Mouse (Mus musculus) gastrocnemius, adult 2 months (tissue): ENCODE results near the gene Ccdc124. TPM values are rescaled to one million over a fixed set of nuclear protein-coding genes. Genes with fewer than 3 reads are reported as not detected.
A peak's percentile ranks its signal among the peaks of the same experiment; 100 is the strongest.

ENCODE experiments used
- DNase-seq: peaks from one replicate; pipeline ENCODE4 v3.0.0; 2022
- H3K27ac ChIP-seq: fragments of 200-600 bp; 2 replicates; pipeline ENCODE4 v1.8.1; 2022; ENCODE audit warnings: mild to moderate bottlenecking
- H3K4me3 ChIP-seq: fragments of 200-600 bp; 2 replicates; pipeline ENCODE4 v1.8.1; 2022; ENCODE audit warnings: mild to moderate bottlenecking, moderate library complexity
- CTCF ChIP-seq: fragments of 200-600 bp; IDR thresholded peaks from 2 replicates; pipeline ENCODE4 v1.8.1; 2022; ENCODE audit warnings: antibody characterized with exemption, mild to moderate bottlenecking, moderate library complexity
- intact Hi-C: fragments of 180-260 bp; cut with DNase I; formaldehyde crosslinking; loops from one replicate; pipeline ENCODE4 v1.15.1; 2025
- total RNA-seq, 2 experiments: library from RNA; stranded (reverse); gene quantifications; 2 replicates each; pipeline ENCODE4 v1.2.3; 2021

The Ccdc124 gene
- total RNA-seq, 2 experiments from 2014 or later = 65.6 to 73.1 TPM

DNA sequence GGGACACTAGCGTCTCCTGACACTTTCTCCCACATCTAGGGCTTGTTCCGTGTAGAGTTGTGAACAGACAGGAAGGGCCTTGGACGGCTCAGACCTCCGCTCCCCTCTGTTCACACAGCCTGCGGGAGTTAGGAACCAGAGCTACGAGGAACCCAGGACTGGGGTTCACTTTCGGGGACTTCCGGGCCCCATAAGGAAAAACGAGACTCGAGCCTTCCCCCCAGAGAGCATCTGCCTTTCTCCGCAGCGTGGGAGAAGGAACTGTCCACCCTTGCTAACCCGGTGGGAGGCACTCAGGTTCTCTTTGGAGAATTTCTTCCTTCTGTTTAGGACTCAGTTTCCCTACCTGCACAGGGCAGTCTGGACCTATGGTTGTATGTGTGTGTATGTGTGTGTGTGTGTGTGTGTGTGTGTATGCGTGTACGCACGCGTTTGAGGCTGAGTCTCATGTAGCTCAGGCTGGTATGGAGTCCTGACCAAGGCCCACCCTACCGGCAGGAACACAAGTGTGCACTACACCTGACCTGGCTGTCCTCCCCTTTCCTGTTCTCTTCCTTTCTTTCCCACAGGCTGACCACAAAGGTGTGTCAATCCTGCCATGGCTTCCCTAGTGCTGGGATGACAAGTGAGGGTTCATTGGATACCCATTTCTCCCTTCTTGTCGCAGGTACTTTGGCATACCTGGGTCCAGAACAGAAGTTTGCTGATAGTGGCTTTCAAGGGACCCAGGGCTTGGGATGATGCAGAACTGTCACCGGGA is 19.3 kb upstream of the Ccdc124 start:
- Histone ChIP-seq H3K4me3 (peak overlapping the region; percentile 26), H3K27ac (no peak overlapping the region)
- intact Hi-C loops = loop anchor here (2.0 kb wide), 1 partner anchor 18 kb away; no protein-coding TSS in a partner anchor
- DNase-seq = no peak
- no peak for TF ChIP-seq CTCF

DNA sequence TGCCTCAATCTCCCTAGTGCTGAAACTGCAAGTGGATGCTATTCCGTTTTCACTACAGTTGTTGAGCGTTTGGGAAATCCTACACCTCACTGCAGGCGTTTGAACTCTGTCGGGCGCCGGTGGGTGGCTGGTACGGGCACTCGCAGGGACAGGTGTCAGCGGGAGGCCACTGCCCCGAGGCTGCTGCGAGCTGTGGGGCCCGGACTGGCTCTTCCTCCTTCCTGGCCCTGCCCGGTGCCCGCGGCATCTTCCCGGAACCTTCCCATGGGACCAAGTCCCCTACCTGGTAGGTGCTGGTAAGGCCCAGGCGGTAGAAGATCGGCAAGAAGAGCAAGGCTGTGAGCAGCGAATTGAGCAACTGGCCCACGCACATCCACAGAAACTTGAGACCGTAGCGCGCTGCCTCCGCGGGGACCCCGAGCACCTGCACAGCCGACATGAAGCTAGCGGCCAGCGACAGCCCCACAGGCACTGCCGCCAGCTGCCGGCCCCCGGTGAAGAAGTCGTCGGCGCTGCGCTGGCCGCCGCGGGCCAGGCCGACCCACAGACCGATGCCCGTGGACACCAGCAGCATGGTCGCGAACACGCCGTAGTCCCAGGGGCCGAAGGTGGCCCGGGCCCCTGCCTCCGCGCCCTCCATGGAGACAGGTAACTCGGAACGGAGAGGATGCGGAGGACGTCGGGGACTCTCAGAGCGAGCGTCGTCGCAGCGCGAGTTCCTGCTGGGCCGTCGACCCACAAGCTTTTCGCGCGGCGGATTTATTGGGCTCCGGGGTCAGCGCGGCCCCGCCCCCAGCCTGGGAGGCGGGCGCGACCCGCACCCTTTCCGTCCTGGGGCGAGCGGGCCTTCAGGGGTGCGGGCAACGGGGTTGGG is 18.5 kb upstream of the Ccdc124 start, which contains the start of gene Slc5a5:
TSS of gene Slc5a5 (minus strand) at position 736 of the 874 bp plus-strand sequence.
- H3K27ac ChIP-seq = no peak within 1 kb of the TSS
- no peak for TF ChIP-seq CTCF
- intact Hi-C loops = loop anchor here (2.0 kb wide), 1 partner anchor 17 kb away; no protein-coding TSS in a partner anchor
- H3K4me3 ChIP-seq = peak within 1 kb of the TSS; percentile 26
- DNase-seq = peak; percentile 33

DNA sequence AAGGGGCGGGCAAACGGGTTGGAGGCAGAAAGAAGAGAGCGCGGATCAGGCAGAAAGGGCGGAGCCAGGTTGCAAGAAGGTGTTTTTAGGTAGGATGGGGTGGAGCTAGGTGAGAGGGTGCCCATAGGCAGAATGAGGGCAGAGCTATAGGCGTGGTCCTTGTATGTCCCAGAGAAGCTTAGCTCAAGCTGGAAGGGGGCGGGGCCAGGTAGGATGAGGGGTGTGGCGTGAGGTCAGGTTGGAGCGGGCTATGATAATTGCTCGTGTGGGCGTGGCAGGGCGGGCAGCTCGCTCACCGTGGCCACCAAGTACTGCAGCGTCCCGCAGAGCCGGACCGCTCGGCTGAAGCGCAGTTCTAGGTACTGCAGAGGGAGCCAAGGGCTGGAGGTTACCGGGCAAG is 17.6 kb upstream of the Ccdc124 start:
- intact Hi-C loops = no loop called here
- TF ChIP-seq CTCF = no peak
- H3K4me3 ChIP-seq = no peak overlapping the region
- H3K27ac ChIP-seq = no peak overlapping the region
- no peak for DNase-seq

DNA sequence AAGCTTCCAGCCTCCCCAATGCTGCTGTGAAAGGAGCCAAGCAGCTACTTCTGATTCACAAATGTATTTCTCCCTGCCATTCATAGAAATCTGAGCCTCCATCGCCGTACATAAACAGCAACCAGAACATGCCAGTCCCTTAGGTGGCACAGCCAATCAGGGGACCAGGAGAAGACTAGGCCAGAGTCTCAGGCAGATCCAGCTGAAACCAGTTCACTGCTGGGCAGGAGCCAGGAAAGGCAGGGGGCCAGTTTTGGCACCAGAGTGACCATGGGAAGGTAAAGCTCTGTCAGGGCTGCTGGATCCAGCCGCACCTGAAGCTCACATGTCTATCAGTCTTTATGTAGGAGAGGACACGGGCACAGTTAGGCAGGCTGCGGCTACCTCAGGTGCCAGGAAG is 16.9 kb upstream of the Ccdc124 start:
- Histone ChIP-seq H3K27ac (no peak overlapping the region), H3K4me3 (no peak overlapping the region)
- intact Hi-C loops = no loop called here
- TF ChIP-seq CTCF = no peak
- DNase-seq = no peak

DNA sequence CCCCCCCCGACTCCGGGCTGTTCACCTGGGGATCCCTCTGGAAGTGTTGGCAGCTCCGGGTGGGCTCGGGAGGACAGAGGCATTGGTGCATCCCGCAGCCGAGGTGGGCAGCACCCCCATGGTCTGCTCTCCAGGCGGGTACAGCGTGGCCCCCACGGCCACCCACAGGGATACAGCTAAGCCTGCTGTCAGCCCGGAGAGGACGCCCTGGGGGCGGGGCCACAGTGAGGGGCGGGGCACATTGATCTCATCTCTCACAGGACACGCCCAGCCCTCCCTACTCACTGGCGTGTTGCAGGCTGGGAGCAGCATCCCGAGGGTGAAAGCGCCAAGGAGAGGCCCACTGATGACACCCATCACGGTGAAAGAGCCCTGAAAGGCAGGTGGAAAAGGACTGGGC is 13.9 kb upstream of the Ccdc124 start:
- Histone ChIP-seq H3K4me3 (no peak overlapping the region), H3K27ac (no peak overlapping the region)
- no peak for DNase-seq
- TF ChIP-seq CTCF = no peak
- intact Hi-C loops = no loop called here

DNA sequence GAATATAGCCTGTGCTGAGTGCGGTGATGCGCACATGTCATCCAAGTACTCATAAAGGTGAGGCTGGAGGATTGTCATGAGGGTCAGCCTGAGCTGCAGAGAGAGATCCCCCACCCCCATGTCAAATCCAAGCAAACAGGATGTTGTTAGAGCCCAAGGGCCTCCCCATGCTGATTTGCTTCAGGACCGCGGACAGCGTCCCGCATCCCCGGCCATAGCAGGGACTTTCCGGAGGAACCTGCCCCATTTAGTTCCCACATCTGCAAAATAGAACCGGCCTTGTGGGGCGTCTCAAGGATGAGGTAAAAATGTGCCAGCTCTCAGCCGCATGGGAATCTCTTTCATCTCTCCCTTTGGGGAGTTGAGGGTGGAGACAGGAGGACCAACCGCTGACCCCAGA is 11.9 kb upstream of the Ccdc124 start:
- no peak for DNase-seq
- H3K4me3 ChIP-seq = no peak overlapping the region
- intact Hi-C loops = no loop called here
- no peak overlapping the region for H3K27ac ChIP-seq
- no peak for TF ChIP-seq CTCF

DNA sequence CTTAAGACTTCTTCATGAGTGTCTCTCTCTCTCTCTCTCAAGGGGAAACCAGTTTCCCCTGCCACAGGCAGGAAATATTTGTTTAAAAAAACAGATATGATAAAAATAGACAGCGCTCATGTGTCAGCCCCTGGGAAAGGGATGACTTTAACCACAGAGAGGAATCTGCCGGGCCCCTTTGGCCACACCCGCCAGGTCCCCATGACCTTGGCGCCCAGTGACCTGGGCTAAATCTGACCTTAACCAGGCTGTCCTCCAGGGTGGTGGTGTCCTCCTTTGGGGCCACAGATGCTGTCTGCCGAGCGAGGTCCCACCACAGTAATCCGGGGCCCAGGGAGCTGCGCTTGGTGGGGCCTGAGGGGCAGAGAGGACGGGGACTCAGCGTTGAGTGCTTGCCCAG is 10.9 kb upstream of the Ccdc124 start:
- Histone ChIP-seq H3K4me3 (no peak overlapping the region), H3K27ac (no peak overlapping the region)
- no peak for DNase-seq
- intact Hi-C loops = no loop called here
- TF ChIP-seq CTCF = no peak

DNA sequence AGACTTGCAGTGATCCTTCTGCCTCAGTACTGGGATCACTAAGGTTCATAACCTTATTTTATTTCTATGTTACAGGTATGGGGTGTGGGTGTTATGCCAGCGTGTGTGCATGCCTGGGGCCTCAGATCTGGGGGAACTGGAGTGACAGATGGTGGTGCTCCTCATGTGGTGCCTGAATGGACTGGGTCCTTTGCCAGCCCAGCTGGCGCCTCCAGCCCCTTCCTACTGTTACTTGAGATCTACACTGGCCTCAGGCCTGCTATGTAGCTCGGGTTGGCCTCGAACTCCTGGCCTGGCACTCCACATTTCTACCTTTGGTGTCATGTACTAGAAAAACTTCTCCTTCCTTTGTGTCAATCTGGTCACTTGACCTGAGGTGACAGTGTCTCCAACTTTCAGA is 10.5 kb upstream of the Ccdc124 start:
- no peak overlapping the region for H3K4me3 ChIP-seq
- no peak for TF ChIP-seq CTCF
- H3K27ac ChIP-seq = no peak overlapping the region
- intact Hi-C loops = no loop called here
- peak; percentile 10 for DNase-seq

DNA sequence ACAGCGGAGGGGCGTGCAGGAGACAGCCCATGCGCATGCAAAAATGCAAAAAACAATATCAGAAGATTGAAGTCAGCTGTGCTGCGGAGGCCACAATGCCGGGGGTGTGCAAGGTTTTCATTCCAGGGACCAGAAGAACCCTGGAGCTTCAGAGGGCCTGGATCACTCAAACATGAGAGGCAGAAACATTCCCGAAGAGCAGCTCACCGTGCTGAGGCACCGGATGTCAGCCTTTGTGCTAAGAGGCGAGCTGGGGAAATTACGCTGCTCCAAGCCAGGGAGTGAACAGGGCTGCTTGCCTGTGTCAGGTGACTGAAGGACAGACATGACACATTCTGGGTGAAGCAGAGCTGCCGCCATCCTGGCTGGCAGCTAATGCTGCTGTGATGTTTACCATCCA is 6.8 kb upstream of the Ccdc124 start:
- intact Hi-C loops = no loop called here
- Histone ChIP-seq H3K27ac (peak overlapping the region; percentile 74), H3K4me3 (peak overlapping the region; percentile 61)
- TF ChIP-seq CTCF = no peak
- DNase-seq = no peak

DNA sequence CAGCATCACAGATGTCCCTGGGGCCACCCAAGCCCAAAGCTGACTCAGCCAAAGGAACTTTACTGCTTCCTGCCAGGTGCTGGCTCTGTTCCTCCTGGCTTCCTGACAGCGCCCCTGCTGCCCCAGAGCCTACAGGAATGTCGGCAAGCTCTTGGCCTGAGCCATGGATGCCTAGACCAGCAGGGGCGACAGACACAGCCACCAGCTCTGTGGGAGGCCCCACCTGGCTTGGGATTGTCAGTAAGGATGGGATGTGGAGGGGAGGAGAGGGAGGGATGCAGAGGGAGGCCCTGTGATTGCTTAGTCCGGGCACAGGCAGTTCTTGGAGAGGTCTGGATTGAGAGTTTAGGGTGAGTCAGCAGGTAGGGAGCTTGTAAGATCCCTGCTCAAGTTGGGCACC is 6.4 kb upstream of the Ccdc124 start:
- peak overlapping the region; percentile 61 for H3K4me3 ChIP-seq
- peak; percentile 67 for DNase-seq
- intact Hi-C loops = no loop called here
- TF ChIP-seq CTCF = no peak
- H3K27ac ChIP-seq = peak overlapping the region; percentile 74

DNA sequence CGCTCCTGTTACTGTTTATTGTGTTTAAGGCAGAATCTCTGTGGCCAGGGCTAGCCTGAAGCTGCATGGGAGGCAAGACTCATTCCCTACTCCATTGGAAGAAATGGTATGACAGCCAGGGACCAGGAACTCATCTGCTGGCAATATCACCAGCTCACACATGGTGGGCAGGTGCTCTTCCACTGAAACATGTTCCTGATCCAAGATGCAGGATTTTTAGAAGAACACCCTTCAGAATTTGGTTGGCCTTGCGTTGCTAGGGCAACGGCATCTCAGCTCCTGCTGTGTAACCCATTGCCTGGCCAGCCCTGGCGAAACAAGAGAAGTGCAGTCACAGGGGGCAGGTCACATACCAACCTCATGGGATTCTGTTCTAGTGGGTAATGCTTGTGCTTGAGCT is 5.8 kb upstream of the Ccdc124 start:
- no peak for TF ChIP-seq CTCF
- Histone ChIP-seq H3K4me3 (no peak overlapping the region), H3K27ac (no peak overlapping the region)
- intact Hi-C loops = no loop called here
- DNase-seq = peak; percentile 14

DNA sequence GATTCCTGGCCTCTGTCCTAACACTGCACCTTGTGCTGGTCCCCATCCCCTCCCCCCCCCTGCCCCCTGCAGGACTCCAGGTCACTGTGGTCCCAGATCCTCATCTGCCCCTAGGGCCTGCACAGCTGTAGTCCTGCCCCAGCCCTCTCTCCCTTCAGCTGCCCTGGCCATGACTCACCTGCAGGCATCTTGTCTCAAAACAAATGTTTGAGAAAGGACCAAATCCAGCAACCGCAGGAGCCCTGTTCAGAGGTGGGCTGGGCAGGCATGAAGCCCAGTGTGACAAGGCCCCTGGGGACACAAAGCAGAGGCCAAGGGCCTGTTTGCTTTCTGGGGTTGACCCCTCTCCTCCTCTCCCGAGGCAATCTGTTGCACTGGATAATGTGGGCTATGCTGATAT is 4.4 kb upstream of the Ccdc124 start:
- Histone ChIP-seq H3K27ac (no peak overlapping the region), H3K4me3 (no peak overlapping the region)
- DNase-seq = no peak
- no peak for TF ChIP-seq CTCF
- intact Hi-C loops = no loop called here

DNA sequence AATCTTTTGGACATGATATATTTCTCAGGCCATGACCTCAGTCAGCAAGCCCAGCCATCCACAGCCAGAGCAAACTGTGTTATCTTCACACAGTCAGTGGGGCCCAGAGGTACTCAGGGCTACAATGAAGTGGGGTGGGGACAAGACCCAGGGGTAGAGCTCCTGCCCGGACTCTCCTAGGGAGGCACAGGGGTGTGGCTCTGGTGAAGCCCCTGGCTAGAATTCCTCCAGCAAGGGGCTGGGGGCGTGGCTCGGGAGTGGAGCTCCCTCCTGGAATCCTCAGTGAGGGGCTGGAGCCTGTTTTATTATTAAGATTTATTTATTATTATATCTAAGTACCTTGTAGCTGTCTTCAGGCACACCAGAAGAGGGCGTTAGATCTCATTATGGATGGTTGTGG is 2.6 kb upstream of the Ccdc124 start:
- TF ChIP-seq CTCF = no peak
- intact Hi-C loops = no loop called here
- DNase-seq = no peak
- H3K27ac ChIP-seq = no peak overlapping the region
- no peak overlapping the region for H3K4me3 ChIP-seq
